Mouse (Mus musculus) heart, adult 2 months (tissue): Measurements from ENCODE around the gene Zfp654.

ENCODE experiments used
- CTCF ChIP-seq: fragments of 200-600 bp; IDR thresholded peaks from 2 replicates; pipeline ENCODE4 v1.8.1; 2022; ENCODE audit warnings: antibody characterized with exemption, mild to moderate bottlenecking, moderate library complexity
- POLR2A ChIP-seq: fragments of 200-500 bp; IDR thresholded peaks from 2 replicates; pipeline ENCODE4 v1.6.1; 2011; ENCODE audit warnings: mild to moderate bottlenecking, low read depth, low read length, control low read depth; ENCODE audit not compliant: insufficient read depth

DNA sequence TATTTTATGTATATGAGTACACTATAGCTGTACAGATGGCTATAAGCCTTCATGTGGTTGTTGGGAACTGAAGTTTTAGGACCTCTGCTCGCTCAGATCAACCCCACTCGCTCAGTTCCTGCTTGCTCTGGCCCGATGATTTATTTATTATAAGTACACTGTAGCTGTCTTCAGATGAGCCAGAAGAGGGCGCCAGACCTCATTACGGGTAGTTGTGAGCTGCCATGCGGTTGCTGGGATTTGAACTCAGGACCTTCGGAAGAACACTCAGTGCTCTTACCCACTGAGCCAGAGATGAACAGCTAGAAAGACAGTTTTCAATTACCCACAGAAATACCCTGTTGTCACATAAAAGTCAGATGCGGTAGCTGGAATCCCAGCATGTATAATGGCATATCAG, 5.5 kb downstream of the Zfp654 start:
- TF ChIP-seq POLR2A (no peak), CTCF (peak; percentile 51)
